Mouse (Mus musculus) hematopoietic stem cell, adult 5-6 weeks (primary cell): Measurements from ENCODE around the gene Gm37240. TPM values are rescaled to one million over a fixed set of nuclear protein-coding genes. Genes with fewer than 3 reads are reported as not detected.
"Not testable (repeated sequence)": the region's sequence is repeated elsewhere in the genome, so short reads cannot be mapped to it uniquely, and the experiment has no call there.

Experiments
- ATAC-seq, 2 experiments: fragments of 125-278 bp in 1 of 2; replicated peaks in 1 of 2; 2 replicates each; pipeline ENCODE4 v1.8.0; 2016 to 2017; ENCODE audit warnings: inconsistent platforms in 2 of 2, mild to moderate bottlenecking in 2 of 2, moderate number of reproducible peaks in 2 of 2, low read depth in 1 of 2, moderate TSS enrichment in 1 of 2; ENCODE audit not compliant: low FRiP score in 2 of 2, poor library complexity in 2 of 2, severe bottlenecking in 2 of 2, insufficient read depth in 1 of 2, low TSS enrichment in 1 of 2
- total RNA-seq: library from RNA; stranded (forward); fragments of 172-1452, 232-1000 nt; gene quantifications from 2 replicates; pipeline ENCODE4 v1.2.3, GENCODE M21; 2017

Gene Gm37240
- total RNA-seq, 1 experiment from 2014 or later, result not detected

DNA sequence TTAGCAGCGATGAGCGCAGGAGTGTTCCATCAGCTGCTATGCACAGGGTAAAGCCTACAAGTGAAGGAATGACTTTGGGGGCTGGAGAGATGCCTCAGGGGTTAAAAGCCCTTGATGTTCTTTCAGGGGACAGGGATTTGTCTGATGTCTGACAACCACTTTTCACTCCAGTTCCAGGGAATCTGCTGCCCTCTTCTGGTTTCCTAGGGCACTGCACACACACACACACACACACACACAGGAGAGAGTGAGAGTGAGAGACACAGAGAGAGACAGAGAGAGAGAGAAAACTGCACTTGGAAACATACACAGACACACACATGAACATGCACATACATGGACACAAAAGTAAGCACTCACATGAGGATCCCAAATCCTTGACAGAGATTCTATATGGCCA, 1228.4 kb downstream of the Gm37240 start:
- no peak for ATAC-seq

DNA sequence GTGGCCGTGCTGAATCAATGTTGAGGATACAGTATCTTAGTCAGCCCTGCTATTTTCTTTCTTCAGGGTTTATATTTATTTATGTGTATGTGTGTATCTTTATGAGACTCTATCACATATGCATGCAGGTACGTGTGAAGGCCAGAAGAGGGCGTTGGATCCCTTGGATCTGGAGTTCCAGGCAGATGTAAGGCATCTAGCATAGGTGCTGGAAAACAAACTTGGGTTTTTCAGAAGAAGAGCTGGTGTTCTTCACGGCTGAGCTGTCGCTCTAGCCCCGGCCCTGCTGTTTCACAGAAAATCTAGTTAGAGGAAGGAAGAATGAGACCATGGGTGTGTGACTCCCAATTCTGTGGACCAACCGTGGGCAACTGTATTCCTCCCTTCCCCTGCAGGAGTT, 1229.3 kb downstream of the Gm37240 start:
- no peak for ATAC-seq

GRCm38 (mm10) chr3:84657240-84657639, 1230.1 kb downstream of the Gm37240 start:
- peak; percentile 68 to 69 for ATAC-seq

GRCm38 (mm10) chr3:84655785-84656150, 1231.5 kb downstream of the Gm37240 start:
- ATAC-seq, result not testable (repeated sequence)

DNA sequence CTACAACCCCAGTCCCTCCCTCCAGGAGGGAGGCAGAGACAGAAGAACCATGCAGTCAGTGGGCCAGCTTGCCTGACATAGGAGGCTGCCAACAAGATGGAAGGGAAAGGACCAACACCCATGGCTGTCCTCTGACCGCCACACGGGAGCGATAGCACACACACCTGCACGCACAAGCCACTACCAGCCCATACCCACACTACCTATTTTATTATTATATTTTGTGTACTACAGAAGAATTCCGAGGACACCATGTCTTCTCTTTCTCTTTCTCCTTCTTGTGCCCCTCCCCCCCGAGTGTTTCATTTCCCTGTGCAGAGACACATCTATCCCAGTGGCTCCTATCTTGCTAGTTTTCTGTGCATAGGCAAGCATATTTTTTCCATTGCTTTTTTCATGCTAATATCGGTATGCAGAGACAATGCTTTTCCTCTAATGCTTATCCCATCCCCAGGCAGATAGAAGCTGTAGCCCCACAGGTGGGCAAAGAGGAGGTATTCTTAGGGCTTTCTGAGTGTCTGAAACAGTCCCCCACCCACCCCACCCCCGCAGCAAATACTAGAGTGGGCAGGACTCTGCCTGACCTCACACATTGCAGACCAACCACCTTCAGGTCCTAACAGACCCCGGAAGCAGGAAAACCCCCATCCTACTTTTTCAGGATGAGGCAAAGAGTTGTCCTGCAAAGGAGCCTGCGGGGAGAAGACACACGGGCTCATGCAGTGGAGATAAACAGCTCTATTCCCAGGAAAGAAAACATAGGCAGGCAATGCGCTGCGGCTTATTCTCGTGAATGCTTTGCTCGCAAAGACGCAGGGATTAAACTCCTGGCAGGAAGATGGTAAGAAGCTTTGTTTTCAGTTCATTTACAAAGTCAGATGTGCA, 1232.2 kb downstream of the Gm37240 start:
- ATAC-seq, result no peak

GRCm38 (mm10) chr3:84654246-84654826, 1233.0 kb downstream of the Gm37240 start:
- peak; percentile 53 to 57; a peak in 3 of 4 replicates for ATAC-seq

DNA sequence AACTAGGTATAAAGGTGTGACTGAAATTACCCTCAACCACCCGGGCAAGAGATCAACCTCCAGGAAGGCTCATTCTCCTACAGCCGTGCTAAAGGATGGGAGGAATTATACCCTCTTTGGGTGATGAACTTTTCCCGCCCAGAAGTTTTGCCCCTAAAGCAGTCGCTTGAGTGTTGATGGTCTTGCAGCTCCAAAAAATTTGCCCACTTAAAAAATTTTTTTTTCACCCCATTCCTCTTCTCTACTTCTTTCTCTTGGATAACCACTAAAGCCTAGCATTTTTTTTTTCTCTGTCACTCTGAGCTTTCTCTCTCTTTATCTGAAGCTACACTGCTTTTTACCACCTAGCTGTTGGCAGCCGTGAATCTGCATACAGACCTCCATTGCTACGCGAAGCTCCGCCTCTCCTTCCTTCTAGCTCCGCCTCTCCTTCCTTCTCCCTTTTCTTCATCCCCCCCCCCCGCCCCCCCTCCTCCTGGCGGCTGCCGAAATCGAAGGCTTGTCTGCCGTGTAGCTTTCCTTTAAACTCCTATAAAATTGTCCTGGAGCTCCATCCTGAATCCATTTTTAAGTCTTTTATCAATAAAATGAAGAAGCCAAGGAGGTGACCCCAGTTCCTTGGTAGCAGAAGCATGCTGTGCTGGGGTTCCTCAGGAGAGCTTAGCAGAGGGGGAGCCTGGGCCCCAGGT, 1233.6 kb downstream of the Gm37240 start:
- ATAC-seq, result peak in 1 of 2 experiments; percentile 52; a peak in 2 of 4 replicates

GRCm38 (mm10) chr3:84652643-84653556, 1234.4 kb downstream of the Gm37240 start:
- ATAC-seq, result no peak

DNA sequence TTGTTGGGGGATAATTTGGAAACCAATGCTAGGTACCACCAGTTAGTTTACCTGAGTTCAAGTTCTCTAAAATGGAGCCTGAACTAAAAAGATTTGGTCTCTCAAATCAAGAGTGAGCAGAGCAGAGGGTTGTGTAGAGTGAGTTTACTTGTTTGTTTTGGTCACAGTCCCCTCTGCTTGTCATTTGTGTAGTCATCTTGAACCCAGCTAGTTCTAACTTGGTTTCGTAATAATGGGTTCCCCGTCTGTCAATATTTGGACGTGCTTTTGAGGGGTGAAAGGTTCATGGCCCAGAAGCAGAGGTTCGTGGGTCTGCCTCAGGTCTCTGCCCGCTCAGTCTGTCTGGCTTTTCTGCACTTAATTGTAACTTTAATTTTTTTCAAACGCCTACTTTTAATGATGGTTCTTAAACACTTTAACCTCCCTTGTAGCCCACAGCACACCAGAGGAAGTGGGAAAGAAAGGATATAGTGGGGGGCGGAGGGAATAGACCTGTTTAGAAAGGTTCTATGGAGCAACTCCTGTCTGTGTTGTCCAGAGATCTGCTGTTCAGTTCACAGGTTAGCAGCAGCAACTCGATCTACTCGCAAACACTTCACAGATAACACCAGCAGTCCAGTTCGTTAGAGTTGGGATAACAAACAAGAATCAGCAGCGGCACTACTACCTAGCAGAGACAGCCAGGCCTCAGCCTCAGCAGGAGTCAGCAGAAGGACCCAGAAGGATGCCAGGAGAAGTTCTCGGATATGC, 1237.6 kb downstream of the Gm37240 start:
- ATAC-seq, result no peak

GRCm38 (mm10) chr3:84648069-84648468, 1239.2 kb downstream of the Gm37240 start:
- not testable (repeated sequence) for ATAC-seq

DNA sequence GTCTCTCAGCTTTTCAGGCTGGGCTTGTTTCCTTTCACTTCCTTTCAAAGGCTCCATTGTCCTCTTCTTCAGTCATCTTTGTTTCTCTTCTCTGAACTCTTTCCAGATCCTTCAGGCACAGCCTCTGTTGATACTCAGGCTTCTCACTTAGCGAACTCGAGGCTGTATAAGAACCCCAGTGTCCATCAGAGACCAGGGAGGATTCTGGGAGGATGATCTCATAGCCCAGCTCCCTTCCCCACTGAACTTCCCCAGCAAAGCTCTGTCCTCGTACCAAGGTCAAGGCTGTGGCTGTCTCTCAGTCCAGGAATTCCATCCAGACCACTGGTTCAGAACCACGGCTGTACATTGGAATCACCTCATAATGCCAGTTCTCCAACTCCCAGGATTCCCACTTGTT, 1239.7 kb downstream of the Gm37240 start:
- no peak for ATAC-seq

DNA sequence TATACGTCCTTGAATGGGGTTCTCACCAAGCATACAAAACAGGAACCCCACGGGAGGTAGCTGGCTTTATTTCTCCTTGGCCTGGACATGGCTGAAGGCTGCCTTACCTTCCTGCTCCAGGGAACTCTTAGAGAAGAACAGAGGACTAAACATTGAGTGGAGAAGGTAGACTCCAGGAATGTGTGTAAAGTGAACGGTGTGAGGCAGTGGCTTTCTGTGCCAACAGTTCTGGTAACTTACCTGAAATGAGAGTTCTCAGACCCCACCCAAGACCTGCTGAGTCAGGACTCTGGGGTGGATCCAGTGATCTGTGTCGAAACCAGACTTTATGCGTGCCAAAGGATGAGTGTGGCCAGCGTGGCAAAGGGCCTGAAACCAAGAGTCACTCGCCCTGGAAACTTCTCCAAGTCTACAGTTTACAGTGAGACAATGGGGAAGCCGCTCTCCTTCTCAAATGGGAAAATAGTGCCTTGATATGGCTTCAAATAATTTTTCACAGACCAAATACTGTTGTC, 1240.9 kb downstream of the Gm37240 start:
- no peak for ATAC-seq

DNA sequence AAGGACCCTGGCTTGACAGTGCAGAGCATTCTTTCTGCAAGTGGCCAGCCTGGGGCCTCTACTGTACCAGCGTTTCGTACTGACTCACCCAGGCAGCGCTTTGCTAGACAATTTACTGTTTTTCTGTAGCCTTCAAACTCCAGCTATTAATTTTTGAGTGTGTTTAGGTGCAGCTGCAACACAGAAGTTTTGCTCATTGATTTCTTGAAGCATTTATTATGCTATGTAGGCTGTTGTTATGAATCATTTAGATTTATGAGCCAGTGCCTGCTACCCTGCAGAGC, 1241.4 kb downstream of the Gm37240 start:
- ATAC-seq, result no peak

GRCm38 (mm10) chr3:84645156-84646006, 1241.9 kb downstream of the Gm37240 start:
- ATAC-seq, result no peak

GRCm38 (mm10) chr3:84642942-84643341, 1244.4 kb downstream of the Gm37240 start:
- ATAC-seq, result no peak

DNA sequence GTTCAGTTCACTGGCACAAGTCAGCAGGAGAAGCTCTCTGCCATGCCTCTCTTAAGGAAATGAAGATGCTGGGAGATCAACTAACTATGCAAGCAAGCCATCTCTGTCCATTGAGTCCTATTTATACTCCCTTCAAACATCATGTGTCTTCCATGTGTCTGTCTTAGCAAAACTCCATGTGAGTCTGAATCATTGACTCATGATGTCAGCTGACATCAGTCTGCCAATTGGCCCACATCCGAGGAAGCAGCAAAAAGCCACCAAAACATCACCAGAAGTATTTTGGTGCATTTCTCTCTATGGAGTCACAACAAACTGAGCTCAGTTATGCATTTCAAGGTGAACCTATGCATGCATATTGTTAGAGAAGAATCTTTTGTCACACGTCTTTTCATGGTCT, 1245.9 kb downstream of the Gm37240 start:
- no peak for ATAC-seq
